Mouse (Mus musculus) bone marrow macrophage, adult 2 months (primary cell): ENCODE measurements around the gene Coa7.

Experiments
- CTCF ChIP-seq: IDR thresholded peaks from 2 replicates; pipeline ENCODE4 v1.5.1; 2012; ENCODE audit warnings: low read depth, mild to moderate bottlenecking, low read length, moderate library complexity
- POLR2A ChIP-seq: IDR thresholded peaks from 2 replicates; pipeline ENCODE4 v1.6.1; 2012; ENCODE audit warnings: mild to moderate bottlenecking, low read depth, low read length, borderline replicate concordance

DNA sequence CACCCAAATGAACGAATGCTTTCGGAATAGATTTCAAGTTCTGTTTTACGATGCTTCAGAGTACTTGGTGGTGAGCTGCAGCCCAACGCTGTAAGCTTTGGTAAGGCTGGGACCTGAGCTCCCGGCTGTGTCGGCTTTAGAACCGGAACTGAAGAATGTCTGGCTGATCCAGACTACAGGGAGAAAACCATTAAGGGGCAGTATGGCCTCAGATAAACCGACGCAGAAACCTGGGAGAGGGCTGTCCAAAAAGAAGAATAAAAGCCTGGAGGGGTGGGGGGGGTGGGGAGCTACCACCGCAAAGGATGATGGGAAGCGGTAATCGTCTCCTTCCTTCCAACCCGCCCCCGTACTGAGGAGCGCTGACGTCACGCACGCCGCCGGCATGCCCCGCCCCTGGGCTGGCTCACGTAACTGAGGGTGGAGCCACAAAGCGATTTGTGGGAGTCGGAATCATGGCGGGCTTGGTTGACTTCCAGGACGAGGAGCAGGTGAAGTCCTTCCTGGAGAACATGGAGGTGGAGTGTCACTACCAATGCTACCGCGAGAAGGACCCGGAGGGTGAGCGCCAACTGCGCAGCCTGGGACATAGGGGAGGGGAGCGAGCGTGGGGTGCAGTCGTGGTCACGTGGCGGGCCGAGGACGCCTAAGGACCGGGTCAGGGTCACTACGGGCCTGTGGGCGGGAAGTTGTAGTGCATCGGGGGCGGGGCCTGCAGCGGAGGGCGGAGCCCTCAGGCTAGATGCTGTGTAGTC, at the start of gene Coa7:
- TF ChIP-seq POLR2A (no peak), CTCF (no peak)
